Mouse (Mus musculus) megakaryocyte, embryonic 14.5 days (primary cell): ENCODE measurements around the gene Znfx1.

Experiments used
- FLI1 ChIP-seq: IDR thresholded peaks from 2 replicates; pipeline ENCODE4 v1.6.1; 2012; ENCODE audit warnings: low read length, inconsistent platforms, mixed read lengths
- GATA1 ChIP-seq: IDR thresholded peaks from 3 replicates; pipeline ENCODE4 v1.6.1; 2012; ENCODE audit warnings: mixed read lengths, low read length, inconsistent platforms, borderline replicate concordance

GRCm38 (mm10) chr2:167078931-167079495 is 16.2 kb upstream of the Znfx1 start:
- TF ChIP-seq GATA1 (no peak), FLI1 (no peak)
